Mouse (Mus musculus) lung, adult 2 months (tissue): Measurements from ENCODE around the gene Dnah11.

Experiments
- CTCF ChIP-seq: fragments of 200-500 bp; IDR thresholded peaks from 2 replicates; pipeline ENCODE4 v1.5.1; 2011; ENCODE audit warnings: mild to moderate bottlenecking, low read length, control low read depth; ENCODE audit not compliant: insufficient read depth
- POLR2A ChIP-seq: fragments of 200-500 bp; IDR thresholded peaks from 2 replicates; pipeline ENCODE4 v1.6.1; 2011; ENCODE audit warnings: low read depth, mild to moderate bottlenecking, control low read depth, low read length, borderline replicate concordance; ENCODE audit errors: extremely low read depth

- TF ChIP-seq CTCF: peak; percentile 91
- TF ChIP-seq POLR2A: no peak
Observed at GRCm38 (mm10) chr12:117993499-117993898, 205.3 kb downstream of the Dnah11 start.
